Mouse (Mus musculus) heart, adult 18-20 months (tissue): ENCODE measurements around the gene Cacna2d1. TPM values are rescaled to one million over a fixed set of nuclear protein-coding genes. Genes with fewer than 3 reads are reported as not detected.
A peak's percentile ranks its signal among the peaks of the same experiment; 100 is the strongest.

ENCODE experiments used
- DNase-seq, 2 experiments: peaks; one replicate each; pipeline ENCODE4 v3.0.0; 2021 to 2022; ENCODE audit warnings: mixed read lengths in 1 of 2
- total RNA-seq, 2 experiments: library from RNA; stranded (reverse); gene quantifications; 2 replicates each; pipeline ENCODE4 v1.2.3; 2021

Gene Cacna2d1
- total RNA-seq, 2 experiments from 2014 or later: 82.2 to 87.4 TPM

- peak in 1 of 2 experiments; percentile 21 for DNase-seq
Observed at GRCm38 (mm10) chr5:16155375-16156284, 221.1 kb downstream of the Cacna2d1 start.

DNA sequence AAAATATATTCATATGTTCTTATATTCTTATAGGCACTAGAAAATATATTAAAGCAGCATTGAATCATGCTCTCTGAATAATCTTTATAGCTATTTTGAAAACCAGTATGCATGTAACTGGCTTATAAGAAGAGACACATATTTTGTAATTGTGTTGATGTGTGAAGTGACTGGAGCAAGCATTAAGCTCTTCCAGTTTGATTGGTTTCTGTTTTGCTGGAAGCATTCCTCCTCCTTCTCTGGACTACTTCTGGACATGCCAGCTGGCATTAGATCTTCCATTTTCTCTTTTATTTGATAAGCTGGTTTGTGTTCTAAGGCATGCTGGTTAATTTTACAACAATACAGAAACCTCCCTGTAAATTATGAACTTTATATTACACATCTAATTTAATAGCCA is 228.8 kb downstream of the Cacna2d1 start:
- peak in 1 of 2 experiments; percentile 24 for DNase-seq

DNA sequence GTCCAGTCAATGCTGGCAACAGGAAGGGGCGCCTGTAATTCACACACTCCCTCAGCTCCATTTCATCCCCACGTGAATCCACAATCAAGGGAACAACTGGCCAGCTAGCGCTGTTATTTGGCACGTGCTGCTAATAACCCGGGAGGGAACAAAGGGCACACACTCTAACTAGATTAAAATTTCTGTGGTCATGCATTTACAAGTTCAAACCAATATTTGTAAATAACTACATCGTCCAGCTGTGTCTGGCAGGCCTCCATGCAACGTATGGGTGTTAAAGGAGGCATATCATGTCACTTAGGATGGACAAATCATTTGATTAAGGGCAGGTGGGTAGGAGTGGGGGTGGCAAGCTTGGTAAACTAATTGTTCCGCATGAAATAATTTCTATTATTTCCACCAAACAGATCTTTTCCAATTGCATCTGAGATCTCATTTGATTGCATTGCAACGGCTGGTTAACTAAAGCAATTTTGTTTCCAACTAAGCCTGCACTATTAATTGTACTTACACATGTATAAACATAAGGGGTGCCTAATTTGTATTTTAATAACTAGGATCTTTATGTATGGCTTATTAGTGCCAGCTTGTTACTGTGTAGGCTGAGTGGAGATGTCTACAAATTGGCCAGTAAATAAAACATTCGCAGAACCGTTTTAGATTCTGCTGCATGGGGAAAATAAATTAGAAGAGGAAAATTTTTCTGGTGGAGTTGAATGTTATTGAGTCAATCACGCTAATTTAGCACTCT is 231.8 kb downstream of the Cacna2d1 start:
- DNase-seq: peak in 1 of 2 experiments; percentile 13

DNA sequence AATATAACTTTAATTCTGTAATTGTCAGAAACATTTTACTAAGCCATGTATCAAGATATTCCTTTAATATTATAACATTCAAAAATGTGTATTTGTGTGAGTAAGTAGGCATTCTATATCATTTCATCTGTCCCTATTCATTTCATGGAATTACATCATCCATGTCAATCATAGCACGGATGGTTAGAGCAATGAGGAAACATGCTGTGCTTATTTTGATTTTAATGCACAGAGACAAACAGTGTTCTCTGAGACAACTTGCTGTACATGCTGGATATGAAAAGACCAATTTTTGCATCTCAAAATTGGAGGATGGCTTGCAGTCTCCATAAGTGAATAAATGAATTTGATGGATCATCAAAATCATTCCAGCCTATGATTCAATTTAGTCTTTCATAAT is 232.4 kb downstream of the Cacna2d1 start:
- no peak for DNase-seq

GRCm38 (mm10) chr5:16181041-16181440 is 246.6 kb downstream of the Cacna2d1 start:
- no peak for DNase-seq

- DNase-seq: no peak
Observed at GRCm38 (mm10) chr5:16184064-16184463, 249.6 kb downstream of the Cacna2d1 start.

- DNase-seq: peak; percentile 31 to 59
Observed at GRCm38 (mm10) chr5:16187931-16188330, 253.4 kb downstream of the Cacna2d1 start.

- DNase-seq: no peak
Observed at GRCm38 (mm10) chr5:16189878-16190277, 255.4 kb downstream of the Cacna2d1 start.

DNA sequence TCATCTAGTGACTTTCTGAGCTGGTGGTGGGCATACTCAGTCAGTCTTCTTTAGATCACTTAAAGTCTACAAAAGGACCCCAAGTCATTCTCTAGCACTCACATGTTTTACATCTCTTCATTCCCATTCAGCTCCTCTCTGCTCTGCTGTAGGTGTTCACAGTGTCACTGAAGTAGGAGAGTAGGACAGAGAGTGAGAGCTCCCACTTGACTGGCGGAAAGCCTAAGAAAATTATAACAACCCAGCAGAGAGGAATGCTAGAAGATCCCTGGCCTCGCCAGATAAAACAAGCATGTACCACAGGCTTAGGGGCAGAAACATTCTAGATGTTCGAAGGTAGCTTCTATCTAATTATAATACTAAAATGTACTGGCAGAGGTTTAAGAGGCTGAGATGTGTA is 256.7 kb downstream of the Cacna2d1 start:
- no peak for DNase-seq

GRCm38 (mm10) chr5:16199816-16200215 is 265.3 kb downstream of the Cacna2d1 start:
- peak in 1 of 2 experiments; percentile 7 for DNase-seq

DNA sequence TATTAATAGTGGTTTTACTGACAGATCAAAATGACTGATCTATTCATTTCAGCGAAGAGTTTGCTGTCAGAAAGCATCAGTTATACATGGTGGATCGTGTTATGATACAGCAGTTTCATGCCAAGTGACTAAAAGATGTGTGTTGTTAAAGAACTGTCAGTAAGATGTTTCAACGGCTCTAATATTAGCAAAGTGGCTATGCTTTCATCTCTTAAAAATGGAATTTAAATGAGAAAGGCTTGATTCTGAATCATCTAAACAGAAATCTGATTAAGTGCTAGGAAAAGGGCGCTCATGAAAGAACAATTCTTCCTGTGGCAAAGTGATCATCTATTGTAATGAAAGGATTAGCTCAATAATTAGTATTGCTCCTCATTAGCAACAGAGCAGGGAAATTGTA is 287.5 kb downstream of the Cacna2d1 start:
- DNase-seq: no peak

- DNase-seq: no peak
Observed at GRCm38 (mm10) chr5:16225359-16225758, 290.9 kb downstream of the Cacna2d1 start.

- peak; percentile 7 to 11 for DNase-seq
Observed at GRCm38 (mm10) chr5:16229384-16229783, 294.9 kb downstream of the Cacna2d1 start.

DNA sequence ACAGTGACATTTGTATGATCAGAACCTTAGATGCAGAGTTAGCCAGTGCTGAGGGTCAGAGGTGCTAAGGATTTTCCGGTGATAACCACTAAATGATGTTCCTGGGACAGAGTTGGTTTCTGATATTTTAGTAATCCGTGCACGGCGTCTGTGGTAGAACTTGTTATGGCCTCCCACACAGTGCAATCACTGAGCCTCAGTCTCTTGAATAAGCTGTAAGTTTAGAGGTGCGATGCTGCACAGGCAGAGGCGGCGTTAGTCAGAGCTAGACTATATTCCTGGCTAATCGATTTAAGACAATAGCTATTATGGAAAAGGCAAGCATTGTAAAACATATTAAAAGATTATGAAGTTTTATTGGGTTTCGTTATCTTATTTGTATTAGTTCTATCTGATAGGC is 297.0 kb downstream of the Cacna2d1 start:
- DNase-seq: no peak

DNA sequence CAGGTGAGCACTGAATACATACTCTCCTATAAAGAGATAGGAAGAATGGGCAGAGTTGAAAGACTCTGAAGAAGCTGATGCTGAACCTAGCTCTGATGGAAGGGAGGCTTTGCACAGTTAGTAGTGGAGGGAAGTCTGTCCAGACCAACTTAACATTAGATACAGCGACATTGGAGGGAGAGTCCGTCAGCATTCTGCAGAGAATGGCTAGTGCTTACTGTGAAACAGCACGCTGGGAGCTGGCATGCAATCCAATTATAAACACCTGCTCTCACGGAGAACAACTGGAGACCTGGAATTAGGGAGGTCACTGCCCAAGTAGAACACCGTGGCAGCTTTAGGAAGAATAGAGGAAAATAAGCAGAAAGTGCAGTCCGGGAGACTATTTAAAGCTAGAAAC is 300.4 kb downstream of the Cacna2d1 start:
- DNase-seq: no peak

DNA sequence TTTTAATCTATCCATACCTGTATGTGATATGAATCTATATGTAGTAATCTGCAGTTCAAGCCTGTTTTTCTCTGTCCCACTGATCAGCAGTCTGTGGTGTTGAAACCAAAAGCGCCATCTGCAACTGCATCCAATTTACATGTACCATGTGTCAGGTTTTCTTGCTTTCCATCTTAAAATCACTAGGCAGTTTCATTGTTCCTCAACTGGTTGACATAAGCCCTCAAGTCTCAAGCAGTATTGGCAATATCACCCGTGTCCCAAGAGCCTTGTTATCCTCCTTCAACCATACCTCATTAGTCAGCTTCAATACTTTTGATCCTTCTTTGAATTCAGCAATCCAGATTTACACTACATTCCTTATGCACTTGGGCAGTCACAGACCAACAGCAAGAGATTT is 301.4 kb downstream of the Cacna2d1 start:
- no peak for DNase-seq

- no peak for DNase-seq
Observed at GRCm38 (mm10) chr5:16236608-16237007, 302.1 kb downstream of the Cacna2d1 start.

DNA sequence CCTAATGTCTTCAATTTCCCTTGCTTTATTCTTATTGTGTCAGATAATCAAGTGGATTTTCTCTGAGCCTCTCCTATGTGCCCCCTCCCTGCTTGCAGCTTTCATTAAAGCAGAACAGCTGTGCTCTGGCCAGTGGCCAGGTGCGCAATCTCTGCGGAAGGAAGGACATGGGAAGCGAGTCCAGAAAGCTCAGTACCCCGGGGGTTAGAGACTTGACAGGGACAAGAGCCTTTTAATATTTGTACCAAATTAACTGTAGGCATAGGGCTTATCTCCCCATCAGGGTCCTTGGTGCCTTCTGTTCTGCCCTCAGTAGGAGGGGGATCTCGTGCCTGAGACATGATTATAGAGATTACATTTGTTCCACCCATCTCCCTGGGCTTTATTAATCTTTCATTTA is 303.5 kb downstream of the Cacna2d1 start:
- DNase-seq: peak; percentile 77 to 81

DNA sequence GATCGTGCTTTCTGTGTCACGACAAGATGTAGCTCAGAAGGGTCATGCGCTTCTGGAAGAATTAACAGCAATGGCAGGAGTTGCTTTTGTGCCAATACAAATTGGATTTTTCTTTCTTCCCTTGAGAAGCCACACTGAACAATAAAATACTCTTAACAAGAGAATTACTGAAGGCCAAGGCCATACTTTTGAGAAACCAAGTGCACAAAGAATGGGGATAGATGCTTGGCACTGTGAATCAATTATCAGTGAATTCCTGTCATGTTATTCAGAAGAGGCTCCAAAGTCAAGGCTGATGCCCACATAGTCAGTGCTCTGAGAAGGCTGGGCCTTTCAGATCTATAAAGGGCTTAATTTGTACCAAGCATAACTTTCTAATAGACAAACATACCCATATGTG is 305.8 kb downstream of the Cacna2d1 start:
- no peak for DNase-seq

DNA sequence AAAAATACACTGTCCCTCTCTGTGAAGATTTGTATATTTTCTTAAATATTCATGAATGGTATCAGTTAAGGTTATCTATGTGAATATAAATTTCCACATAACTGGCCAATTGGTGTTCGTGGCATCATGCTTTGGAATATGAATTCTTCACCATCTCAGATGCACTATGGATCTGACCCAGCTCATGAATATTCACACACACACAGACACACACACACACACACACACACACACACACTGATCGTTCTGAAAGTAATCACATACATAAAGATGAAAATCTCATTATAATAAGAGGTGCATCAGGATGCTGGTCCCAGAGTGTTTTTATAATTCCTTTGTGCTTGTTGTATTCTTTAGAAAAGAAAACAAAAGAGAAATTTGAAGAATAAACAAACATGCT is 309.1 kb downstream of the Cacna2d1 start:
- no peak for DNase-seq

DNA sequence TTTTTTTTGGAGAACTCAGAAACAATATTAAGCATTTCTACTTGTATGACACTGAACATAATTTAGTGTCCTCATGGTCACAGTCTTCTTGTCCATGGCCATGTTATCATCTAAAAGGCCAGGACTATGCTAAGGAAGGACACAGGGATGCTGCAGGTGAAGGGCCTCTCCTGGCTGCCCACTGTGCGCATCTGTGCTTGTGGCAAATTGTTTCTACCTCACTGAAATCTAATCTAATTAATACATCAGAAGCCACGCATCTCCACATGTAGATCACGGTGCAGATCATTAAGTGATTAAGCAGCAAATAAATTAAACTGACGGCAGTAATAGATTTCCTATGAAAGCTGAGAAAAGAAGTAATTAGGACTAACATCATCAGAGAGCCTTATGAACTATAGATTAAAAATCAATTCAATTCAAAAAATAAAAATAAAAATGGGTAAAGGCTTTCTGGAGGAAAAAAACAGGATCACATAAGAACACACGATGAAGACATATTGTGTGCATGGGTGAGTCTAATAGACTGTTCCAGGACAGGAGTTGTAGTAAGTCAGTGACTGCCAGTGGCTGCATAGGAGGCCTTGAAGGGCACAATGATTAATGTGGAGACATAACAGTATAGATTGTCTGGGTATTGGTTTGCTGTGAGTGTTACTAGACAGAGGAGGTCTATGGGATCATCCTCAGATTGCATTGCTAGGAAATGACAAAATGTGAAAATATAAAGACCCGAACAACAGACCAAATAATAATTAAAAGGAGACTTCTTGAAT is 318.4 kb downstream of the Cacna2d1 start:
- DNase-seq: no peak

GRCm38 (mm10) chr5:16253768-16254167 is 319.3 kb downstream of the Cacna2d1 start:
- no peak for DNase-seq
